Mouse (Mus musculus) midbrain, embryonic 13.5 days (tissue): ENCODE results near the gene Cadm2. TPM values are rescaled to one million over a fixed set of nuclear protein-coding genes. Genes with fewer than 3 reads are reported as not detected.

ENCODE experiments used
- ATAC-seq: fragments of 200-750 bp; cut with Nextera tagmentation; 2 replicates; pipeline ENCODE4 v1.8.0; 2017; ENCODE audit warnings: mild to moderate bottlenecking, moderate TSS enrichment, moderate library complexity
- H3K27ac ChIP-seq: fragments of 300-500 bp; sonication (generic); 2 replicates; pipeline ENCODE4 v1.5.1; 2015; ENCODE audit warnings: inconsistent platforms, mild to moderate bottlenecking, moderate library complexity
- H3K27me3 ChIP-seq: fragments of 300-500 bp; sonication (generic); 2 replicates; pipeline ENCODE4 v1.6.1; 2015; ENCODE audit warnings: mild to moderate bottlenecking, inconsistent platforms
- H3K36me3 ChIP-seq: fragments of 300-500 bp; sonication (generic); 2 replicates; pipeline ENCODE4 v1.6.1; 2015; ENCODE audit warnings: mild to moderate bottlenecking, inconsistent platforms
- H3K4me1 ChIP-seq: fragments of 300-500 bp; sonication (generic); replicated peaks from 2 replicates; pipeline ENCODE4 v1.6.1; 2015; ENCODE audit warnings: inconsistent platforms
- H3K4me2 ChIP-seq: fragments of 300-500 bp; sonication (generic); replicated peaks from 2 replicates; pipeline ENCODE4 v1.6.1; 2015; ENCODE audit warnings: moderate library complexity, mild to moderate bottlenecking, inconsistent platforms
- H3K4me3 ChIP-seq: fragments of 300-500 bp; sonication (generic); replicated peaks from 2 replicates; pipeline ENCODE4 v1.5.1; 2015; ENCODE audit warnings: mild to moderate bottlenecking, inconsistent platforms
- H3K9ac ChIP-seq: fragments of 300-500 bp; sonication (generic); replicated peaks from 2 replicates; pipeline ENCODE4 v1.6.1; 2015; ENCODE audit warnings: mild to moderate bottlenecking, inconsistent platforms
- H3K9me3 ChIP-seq: fragments of 300-500 bp; sonication (generic); 2 replicates; pipeline ENCODE4 v1.6.1; 2016; ENCODE audit warnings: mild to moderate bottlenecking, inconsistent platforms
- WGBS: fragments of 180-500 bp; shearing (Covaris S2); methylation state at CpG from one replicate; pipeline ENCODE4 v1.1.7; 2015; 5-methylcytosine and 5-hydroxymethylcytosine counted together
- polyA plus RNA-seq: library from polyadenylated mRNA; unstranded; fragments of >200 nt; fragmentation: Nextera tagmentation; extraction: Ambion mirVana; gene quantifications from 2 replicates; pipeline ENCODE4 v1.2.1, GENCODE M21; 2015

Gene Cadm2
- polyA plus RNA-seq, 1 experiment from 2014 or later: 29.1 TPM

GRCm38 (mm10) chr16:67234862-67235261, 385.8 kb downstream of the Cadm2 start:
- Histone ChIP-seq H3K36me3 (no peaks in the 10 kb centered on the region), H3K4me3 (no peak overlapping the region), H3K9ac (no peak overlapping the region), H3K9me3 (no peaks in the 10 kb centered on the region), H3K27ac (no peak overlapping the region), H3K27me3 (no peaks in the 10 kb centered on the region), H3K4me2 (no peak overlapping the region), H3K4me1 (no peaks in the 10 kb centered on the region)
- 23% methylated on average over 1 of the region's 1 CpGs for WGBS
- no peak for ATAC-seq

GRCm38 (mm10) chr16:67226696-67227095, 394.0 kb downstream of the Cadm2 start:
- Histone ChIP-seq H3K27ac (no peak overlapping the region), H3K9ac (no peak overlapping the region), H3K4me3 (no peak overlapping the region), H3K36me3 (no peaks in the 10 kb centered on the region), H3K4me1 (no peaks in the 10 kb centered on the region), H3K4me2 (no peak overlapping the region), H3K27me3 (no peaks in the 10 kb centered on the region), H3K9me3 (no peaks in the 10 kb centered on the region)
- ATAC-seq: no peak
- 45% methylated on average over 1 of the region's 1 CpGs for WGBS

GRCm38 (mm10) chr16:67203329-67203728, 417.4 kb downstream of the Cadm2 start:
- H3K27ac ChIP-seq: no peak overlapping the region
- no peak for ATAC-seq
- H3K27me3 ChIP-seq: no peaks in the 10 kb centered on the region
- no peaks in the 10 kb centered on the region for H3K9me3 ChIP-seq
- H3K4me1 ChIP-seq: no peaks in the 10 kb centered on the region
- no peak overlapping the region for H3K9ac ChIP-seq
- H3K36me3 ChIP-seq: no peaks in the 10 kb centered on the region
- H3K4me2 ChIP-seq: no peak overlapping the region
- H3K4me3 ChIP-seq: no peak overlapping the region

- Histone ChIP-seq H3K27me3 (no peaks in the 10 kb centered on the region), H3K9me3 (no peaks in the 10 kb centered on the region), H3K9ac (no peak overlapping the region), H3K4me1 (no peaks in the 10 kb centered on the region; the same call in 1 of the 2 replicates), H3K4me3 (no peak overlapping the region), H3K27ac (no peak overlapping the region), H3K4me2 (no peak overlapping the region), H3K36me3 (no peaks in the 10 kb centered on the region)
- WGBS: 63% methylated on average over 4 of the region's 4 CpGs
- no peak for ATAC-seq
Observed at GRCm38 (mm10) chr16:67192852-67193415, 427.8 kb downstream of the Cadm2 start.

- Histone ChIP-seq H3K36me3 (no peaks in the 10 kb centered on the region), H3K4me3 (no peak overlapping the region), H3K4me1 (no peaks in the 10 kb centered on the region; the same call in 1 of the 2 replicates), H3K27me3 (no peaks in the 10 kb centered on the region), H3K9me3 (no peaks in the 10 kb centered on the region), H3K9ac (no peak overlapping the region), H3K4me2 (no peak overlapping the region), H3K27ac (no peak overlapping the region)
- 77% methylated on average over 2 of the region's 2 CpGs for WGBS
- no peak for ATAC-seq
Observed at GRCm38 (mm10) chr16:67192395-67192794, 428.3 kb downstream of the Cadm2 start.

- H3K27me3 ChIP-seq: no peaks in the 10 kb centered on the region
- no peak overlapping the region for H3K4me2 ChIP-seq
- H3K27ac ChIP-seq: no peak overlapping the region
- 69% methylated on average over 1 of the region's 1 CpGs for WGBS
- ATAC-seq: no peak
- H3K4me1 ChIP-seq: no peaks in the 10 kb centered on the region
- no peak overlapping the region for H3K9ac ChIP-seq
- H3K4me3 ChIP-seq: no peak overlapping the region
- H3K9me3 ChIP-seq: no peaks in the 10 kb centered on the region
- H3K36me3 ChIP-seq: no peaks in the 10 kb centered on the region
Observed at GRCm38 (mm10) chr16:67186322-67186721, 434.4 kb downstream of the Cadm2 start.

GRCm38 (mm10) chr16:67182958-67183357, 437.8 kb downstream of the Cadm2 start:
- H3K4me1 ChIP-seq: no peaks in the 10 kb centered on the region
- H3K36me3 ChIP-seq: no peaks in the 10 kb centered on the region
- peak; percentile 70; the same call in 1 of the 2 replicates for ATAC-seq
- no peak overlapping the region for H3K4me2 ChIP-seq
- H3K9ac ChIP-seq: no peak overlapping the region
- no peak overlapping the region for H3K27ac ChIP-seq
- H3K9me3 ChIP-seq: no peaks in the 10 kb centered on the region
- no peak overlapping the region for H3K4me3 ChIP-seq
- H3K27me3 ChIP-seq: no peaks in the 10 kb centered on the region
- 67% methylated on average over 5 of the region's 5 CpGs for WGBS

GRCm38 (mm10) chr16:67175386-67175785, 445.3 kb downstream of the Cadm2 start:
- WGBS: 40% methylated on average over 4 of the region's 4 CpGs
- H3K9ac ChIP-seq: no peak overlapping the region
- no peaks in the 10 kb centered on the region for H3K9me3 ChIP-seq
- no peaks in the 10 kb centered on the region for H3K27me3 ChIP-seq
- H3K27ac ChIP-seq: no peak overlapping the region
- no peak overlapping the region for H3K4me2 ChIP-seq
- H3K4me1 ChIP-seq: no peaks in the 10 kb centered on the region; the same call in 1 of the 2 replicates
- no peak overlapping the region for H3K4me3 ChIP-seq
- peak; percentile 76; the same call in 1 of the 2 replicates for ATAC-seq
- H3K36me3 ChIP-seq: no peaks in the 10 kb centered on the region

GRCm38 (mm10) chr16:67162211-67162790, 458.4 kb downstream of the Cadm2 start:
- Histone ChIP-seq H3K9me3 (no peaks in the 10 kb centered on the region), H3K27me3 (no peaks in the 10 kb centered on the region), H3K9ac (no peak overlapping the region), H3K36me3 (no peaks in the 10 kb centered on the region), H3K4me2 (no peak overlapping the region), H3K27ac (no peak overlapping the region), H3K4me1 (no peaks in the 10 kb centered on the region), H3K4me3 (no peak overlapping the region)
- no peak for ATAC-seq
- 40% methylated on average over 6 of the region's 6 CpGs for WGBS

GRCm38 (mm10) chr16:67124811-67125210, 495.9 kb downstream of the Cadm2 start:
- no peak overlapping the region for H3K27ac ChIP-seq
- no peak overlapping the region for H3K9ac ChIP-seq
- no peak overlapping the region for H3K4me2 ChIP-seq
- H3K27me3 ChIP-seq: no peaks in the 10 kb centered on the region
- no peak for ATAC-seq
- H3K9me3 ChIP-seq: no peaks in the 10 kb centered on the region
- H3K4me1 ChIP-seq: no peaks in the 10 kb centered on the region
- WGBS: 86% methylated on average over 4 of the region's 4 CpGs
- H3K36me3 ChIP-seq: no peaks in the 10 kb centered on the region
- no peak overlapping the region for H3K4me3 ChIP-seq

GRCm38 (mm10) chr16:67122532-67122931, 498.2 kb downstream of the Cadm2 start:
- Histone ChIP-seq H3K4me2 (no peak overlapping the region), H3K9ac (no peak overlapping the region), H3K27me3 (no peaks in the 10 kb centered on the region), H3K36me3 (no peaks in the 10 kb centered on the region), H3K9me3 (no peaks in the 10 kb centered on the region), H3K4me1 (no peaks in the 10 kb centered on the region), H3K27ac (no peak overlapping the region), H3K4me3 (no peak overlapping the region)
- 67% methylated on average over 5 of the region's 5 CpGs for WGBS
- ATAC-seq: no peak

- Histone ChIP-seq H3K4me1 (no peaks in the 10 kb centered on the region), H3K4me2 (no peak overlapping the region), H3K4me3 (no peak overlapping the region), H3K9ac (no peak overlapping the region), H3K27me3 (no peaks in the 10 kb centered on the region), H3K27ac (no peak overlapping the region), H3K9me3 (no peaks in the 10 kb centered on the region), H3K36me3 (no peaks in the 10 kb centered on the region)
- WGBS: 87% methylated on average over 3 of the region's 3 CpGs
- no peak for ATAC-seq
Observed at GRCm38 (mm10) chr16:67121781-67122180, 498.9 kb downstream of the Cadm2 start.
